Mouse (Mus musculus) layer of hippocampus, adult 11-12 months (tissue): ENCODE results near the gene Btbd6.

Source experiments
- DNase-seq: peaks from one replicate; pipeline ENCODE4 v3.0.0; 2022; ENCODE audit warnings: low spot score

Btbd6 gene

DNA sequence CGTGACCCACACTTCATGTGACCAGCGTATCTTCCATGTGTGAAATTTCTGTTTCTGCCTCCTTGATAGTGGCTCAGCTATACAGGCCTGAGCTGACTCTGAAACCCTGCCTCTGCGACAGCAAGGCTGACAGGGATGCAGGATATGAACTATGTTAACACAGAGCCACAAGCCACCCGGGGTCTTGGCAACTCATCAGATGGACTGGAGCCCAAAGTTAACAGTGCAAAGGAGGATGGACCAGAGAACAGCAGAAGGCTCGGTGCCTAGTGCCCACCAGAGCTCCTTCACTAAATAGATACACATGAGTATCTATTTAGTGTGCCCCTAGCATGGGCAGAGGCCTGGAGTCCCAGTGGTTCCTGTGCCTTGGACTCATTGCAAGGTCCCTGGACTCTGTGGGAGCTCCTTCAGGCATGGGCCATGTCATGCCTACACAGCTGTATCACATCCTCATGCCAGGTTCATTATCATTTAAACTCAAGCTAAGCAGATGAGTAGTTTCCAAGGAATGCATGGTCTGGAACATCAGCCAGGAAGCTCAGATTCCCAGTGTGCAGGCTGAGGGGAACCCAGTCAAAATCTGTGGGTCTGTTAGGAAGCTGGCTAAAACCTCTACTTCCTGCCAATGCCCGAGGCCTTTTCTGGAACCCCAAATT is 35.5 kb downstream of the Btbd6 start:
- no peak for DNase-seq

DNA sequence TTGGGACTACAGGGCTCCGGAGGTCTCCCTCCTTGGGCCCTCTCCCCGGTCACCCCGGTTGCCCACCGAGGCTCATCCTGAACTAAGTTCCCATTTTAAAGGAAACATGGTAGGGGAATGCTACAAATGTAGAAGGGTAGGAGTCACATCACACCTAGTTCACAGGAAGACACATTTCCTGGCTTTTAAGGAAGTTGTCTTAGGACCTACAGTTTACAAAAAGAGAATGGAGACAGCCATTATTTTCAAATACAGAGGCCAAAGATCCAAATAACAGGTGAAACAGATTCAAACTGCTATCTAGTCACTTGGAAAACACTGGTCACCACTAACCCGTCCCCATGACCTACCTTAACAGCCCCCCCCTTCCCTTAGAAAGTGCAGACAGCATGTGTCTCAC is 36.2 kb downstream of the Btbd6 start:
- no peak for DNase-seq

DNA sequence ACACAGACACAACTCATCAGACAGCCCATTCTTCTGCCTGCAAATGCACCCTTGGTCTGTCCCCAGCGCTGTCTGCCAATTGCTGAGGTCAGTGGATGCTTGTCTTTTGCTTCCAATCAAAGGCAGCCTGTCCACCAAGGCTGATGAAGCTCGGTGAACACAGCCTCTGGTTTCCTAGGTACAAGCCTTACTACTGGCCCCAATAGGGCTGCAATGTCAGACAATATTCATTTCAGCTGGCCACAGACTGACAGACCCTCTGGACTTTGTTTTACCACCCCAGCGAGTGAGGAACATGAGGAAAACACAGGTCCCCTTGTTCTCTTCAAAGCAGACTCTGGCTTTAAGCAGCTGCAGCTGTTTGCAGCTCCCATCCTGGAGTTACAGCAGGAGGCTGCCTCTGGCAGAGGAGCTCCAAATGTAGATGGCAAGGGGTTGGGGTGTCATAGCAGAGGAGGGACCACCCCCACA is 36.8 kb downstream of the Btbd6 start:
- peak; percentile 82 for DNase-seq

DNA sequence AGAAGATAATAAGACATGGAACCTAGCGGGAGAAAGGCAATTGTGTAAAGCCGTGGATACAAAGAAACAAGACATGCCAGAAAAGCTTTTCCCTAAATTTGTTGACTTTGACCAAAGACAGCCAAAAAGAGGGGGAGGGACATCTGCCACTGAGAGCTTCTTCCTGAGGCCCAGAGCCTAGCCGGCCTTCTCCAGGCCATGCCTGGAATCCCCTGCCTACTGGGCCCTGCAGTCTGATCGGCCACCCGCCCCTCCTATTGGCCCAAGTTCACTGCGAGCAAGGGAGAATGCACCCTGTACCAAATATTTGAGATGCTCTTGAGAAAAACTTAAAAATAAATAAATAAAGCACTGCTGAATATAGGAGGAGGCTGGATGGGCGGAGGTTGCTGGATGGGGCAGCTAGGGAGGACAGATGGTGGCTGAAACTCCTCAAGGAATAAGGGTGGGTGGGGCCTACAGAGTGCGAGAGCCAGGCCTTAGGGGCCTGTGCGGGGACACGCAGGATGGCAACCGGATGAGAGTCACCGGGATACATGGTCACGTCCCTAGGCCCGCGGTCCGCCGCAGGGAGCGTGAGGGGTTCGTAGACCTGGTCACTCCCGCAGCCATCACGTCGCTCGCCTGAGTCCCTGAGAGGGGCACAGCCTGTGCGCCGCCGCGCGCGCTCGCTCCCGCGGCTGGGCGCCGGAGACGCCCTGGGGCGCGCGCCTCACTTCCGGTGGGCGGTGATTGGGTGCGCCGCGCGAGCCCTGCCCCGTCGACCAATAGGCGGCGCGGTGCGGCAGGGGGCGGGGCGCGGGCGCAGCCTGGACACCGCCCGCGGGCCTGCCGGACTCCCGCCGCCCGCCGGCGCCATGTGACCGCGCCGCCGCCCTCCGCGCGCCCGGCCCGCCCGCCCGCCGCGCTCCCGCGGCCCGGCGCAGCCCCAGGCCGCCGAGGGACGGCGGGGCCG is 37.6 kb downstream of the Btbd6 start, which contains the start of gene Pacs2:
Pacs2 (plus strand) TSS at position 905 of the 955 bp plus-strand sequence.
- DNase-seq, result peak; percentile 94

DNA sequence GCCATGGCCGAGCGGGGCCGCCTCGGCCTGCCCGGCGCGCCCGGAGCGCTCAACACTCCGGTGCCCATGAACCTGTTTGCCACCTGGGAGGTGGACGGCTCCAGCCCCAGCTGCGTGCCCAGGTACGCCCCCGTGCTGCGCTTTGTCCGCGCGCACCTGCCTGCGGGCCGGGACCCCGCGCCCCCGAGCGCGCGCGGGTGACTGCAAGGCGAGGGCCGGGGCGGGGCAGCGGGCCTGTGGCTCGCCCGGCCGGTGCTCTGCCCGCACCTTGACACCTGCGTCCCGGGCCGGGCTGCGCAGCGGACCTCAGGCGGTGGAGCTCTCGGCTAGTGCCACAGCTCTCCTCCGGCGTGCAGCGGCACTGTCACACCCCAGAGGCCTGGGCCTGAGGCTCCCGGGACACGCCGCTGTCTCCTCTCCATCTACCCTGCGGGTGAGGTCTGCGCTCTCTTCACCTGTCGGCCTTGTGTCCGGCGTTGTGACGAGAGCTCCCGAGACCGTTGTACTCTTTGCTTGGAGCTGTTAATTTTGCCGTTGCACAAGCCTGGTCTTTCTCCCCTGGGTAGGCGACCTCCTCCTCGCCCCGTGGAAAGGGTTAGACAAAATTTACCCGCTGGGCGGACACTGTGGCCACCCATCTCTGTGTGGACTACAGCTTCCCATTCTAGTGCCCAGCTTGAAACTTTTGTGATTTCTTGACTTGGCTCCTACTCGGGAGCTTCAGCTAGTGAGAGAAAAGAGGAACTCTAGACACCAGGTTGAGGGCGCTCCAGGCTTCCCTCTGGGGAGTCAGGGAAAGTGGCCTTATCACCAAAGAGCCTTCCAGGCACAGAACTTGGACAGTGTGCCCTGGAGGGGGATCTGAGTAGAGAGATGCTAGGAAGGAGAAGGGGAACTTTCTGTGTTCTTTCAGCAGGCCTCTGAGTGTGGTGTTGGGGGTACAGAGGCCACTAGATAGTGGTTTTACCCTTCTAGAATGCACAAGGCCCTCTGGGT is 38.6 kb downstream of the Btbd6 start:
- DNase-seq, result no peak

DNA sequence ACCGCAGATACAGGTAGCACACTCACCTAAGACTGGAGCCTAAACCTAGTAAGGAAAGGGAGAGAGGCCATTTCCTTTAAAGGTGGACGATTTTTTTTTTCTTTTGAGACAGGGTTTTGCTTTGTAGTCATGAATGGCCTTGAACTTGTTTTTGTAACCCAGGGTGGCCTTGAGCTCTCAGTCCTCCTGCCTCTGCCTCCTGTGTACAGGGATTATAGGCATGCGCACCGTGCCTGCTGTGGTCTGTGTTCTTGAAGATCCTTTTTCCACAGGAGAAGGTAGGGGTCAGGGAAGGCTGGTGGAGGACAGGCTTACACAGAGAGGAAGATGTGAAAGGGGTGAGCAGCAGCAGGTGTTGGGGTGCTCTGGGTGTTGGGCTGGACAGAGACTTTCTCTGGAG is 39.7 kb downstream of the Btbd6 start:
- DNase-seq, result no peak

DNA sequence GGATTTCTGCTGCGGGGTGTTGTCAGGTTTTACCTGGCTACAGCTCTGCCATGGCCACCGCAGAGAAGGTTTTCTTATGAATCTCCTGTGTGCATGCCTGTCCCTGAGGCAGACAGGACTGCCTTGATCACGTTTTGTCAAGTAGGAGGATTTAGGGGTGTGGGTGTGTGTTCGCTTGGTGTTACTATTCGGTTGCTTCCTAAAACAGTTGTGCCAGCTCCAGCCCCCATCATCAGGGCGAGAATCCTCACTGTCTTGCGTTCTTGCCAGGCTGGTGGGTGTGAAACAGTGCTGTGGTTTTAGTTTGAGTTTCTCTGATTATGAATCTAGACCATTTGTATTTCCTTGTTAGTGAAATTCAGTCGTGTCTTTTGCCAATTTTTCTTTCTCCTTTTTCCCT is 40.7 kb downstream of the Btbd6 start:
- peak; percentile 76 for DNase-seq

DNA sequence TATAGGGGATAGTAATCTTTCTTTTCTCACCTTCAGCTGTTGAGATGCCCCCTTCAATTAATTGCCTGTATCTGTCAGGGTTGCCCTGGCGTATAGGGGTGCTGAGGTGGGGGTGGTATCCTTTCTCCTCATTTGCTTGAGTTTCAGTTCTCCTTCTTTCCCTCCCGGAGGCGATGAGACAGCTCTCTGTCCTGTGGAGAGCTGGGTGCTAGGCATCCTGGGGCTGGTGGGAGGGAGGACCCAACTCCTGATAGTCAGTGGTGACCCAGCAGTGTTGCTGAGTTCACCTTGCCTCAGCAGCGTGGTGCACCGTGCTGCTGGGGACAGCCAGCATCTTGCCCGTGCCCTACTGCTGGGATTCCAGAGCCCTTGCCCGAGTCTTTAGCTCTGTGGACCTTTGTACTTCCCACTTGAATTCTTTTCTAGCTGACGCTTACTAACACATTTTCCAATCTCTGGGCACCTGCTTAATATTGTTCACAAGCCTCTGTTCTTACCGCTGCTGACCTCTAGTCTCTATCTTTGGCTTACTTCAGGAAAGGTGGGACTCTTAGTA is 41.2 kb downstream of the Btbd6 start:
- no peak for DNase-seq

DNA sequence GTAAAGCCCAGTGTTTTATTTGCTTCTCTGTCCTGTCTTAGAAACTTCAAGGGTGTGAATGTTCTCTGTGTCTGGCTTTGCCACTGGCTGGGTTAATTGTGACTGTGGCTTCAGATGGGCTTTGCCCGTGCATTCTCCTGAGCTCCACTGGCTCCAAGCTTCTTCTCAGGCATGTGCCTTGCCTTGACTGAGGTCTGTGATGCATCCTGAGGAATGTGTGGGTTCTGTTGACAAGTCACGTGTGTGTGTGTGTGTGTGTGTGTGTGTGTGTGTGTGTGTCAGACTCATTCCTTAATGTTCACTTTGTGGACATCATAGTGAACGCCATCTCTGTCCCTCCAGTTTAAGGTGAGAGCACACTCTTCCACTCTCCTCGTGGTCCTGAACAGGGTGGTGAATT is 42.5 kb downstream of the Btbd6 start:
- no peak for DNase-seq

DNA sequence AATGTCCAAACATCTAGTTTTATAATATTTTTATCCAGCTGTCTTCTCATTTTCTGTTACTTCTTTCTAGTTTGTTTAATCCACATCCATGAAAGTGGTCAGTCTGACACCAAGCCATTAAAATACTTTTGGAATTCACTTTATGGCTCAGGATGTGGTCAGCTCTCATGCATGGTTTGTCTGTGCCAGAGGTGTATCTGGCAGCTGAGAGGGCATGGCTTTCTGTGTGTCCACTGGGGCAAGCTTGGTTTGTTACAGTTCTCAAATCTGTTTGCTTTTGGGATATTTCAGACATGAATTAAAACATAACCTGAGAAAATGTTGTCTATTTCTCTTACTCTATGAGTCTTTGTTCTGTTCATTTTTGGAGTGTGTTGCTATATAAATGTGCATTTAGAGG is 45.2 kb downstream of the Btbd6 start:
- DNase-seq, result no peak

DNA sequence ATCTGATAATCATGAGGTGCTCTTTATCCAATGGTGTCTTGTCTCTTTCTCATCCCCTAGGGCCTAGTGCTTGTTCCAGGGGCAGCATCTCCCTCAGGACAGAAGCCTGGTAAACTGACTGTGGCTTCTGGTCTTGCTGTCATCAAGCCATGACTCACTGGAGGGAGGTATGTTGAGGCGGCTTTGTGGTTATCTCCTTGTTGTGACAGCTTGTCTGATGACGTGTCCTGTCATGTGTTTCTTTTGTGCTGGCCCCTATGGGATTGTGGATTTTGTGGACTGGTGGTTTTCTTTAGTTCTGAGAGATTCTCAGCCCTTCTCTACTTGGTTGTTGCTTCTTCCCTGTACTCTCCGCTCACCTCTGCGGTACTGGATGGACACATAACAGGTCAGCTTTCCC is 46.8 kb downstream of the Btbd6 start:
- DNase-seq, result no peak

DNA sequence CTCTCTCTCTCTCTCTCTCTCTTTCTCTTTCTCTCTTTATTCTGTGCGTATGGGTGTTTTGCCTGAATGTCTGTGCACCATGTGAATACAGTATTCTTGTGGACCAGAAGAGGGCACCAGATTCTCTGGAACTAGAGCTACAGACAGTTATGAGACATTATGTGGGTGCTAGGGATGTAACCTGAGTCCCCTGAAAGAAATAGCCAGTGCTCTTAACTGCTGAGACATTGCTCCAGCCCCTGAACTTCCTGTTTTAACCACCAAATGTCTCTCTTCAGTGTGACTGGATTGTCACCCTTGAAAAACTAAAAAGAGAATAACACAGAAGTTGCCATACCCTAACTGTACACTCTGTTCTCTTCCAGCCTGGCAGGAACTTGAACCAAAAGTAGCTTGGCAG is 50.3 kb downstream of the Btbd6 start:
- no peak for DNase-seq

DNA sequence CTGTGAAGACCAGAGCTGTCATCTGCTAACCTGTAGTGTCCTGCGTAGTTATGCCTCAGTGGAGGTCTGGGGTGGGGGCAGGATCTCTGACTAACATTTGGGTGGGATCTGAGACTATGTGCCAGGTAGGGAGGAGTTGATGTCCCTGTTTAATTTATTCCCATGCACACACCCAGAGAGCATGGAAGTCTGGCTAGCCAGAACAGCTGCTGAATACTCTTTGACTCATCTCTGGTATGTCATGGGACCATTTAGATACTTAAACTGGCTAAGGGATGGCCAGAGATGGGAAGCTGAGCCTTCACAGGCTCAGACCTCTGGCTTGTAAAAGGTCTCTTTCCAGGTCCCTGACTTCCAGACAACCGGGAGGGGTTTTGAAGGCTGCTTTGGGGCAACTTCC is 51.2 kb downstream of the Btbd6 start:
- DNase-seq, result no peak

DNA sequence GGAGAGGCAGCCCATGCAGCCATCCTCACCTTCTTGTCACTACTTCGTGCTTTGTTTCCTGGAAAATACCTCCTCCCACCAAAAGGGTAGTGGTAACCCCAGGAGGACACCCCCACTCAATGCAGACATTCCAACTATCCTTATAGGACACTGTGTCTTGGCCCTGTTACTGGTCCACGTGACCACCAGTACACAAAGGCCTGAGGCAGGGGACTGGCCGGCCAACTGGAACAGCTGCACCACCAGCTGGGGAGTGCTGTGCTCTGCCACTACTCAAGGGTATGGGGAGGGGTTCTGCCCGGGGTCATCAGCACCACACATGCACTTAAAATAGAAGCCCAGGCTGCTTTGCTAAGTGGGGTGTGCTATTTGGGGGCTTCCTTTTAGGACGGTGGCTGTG is 51.8 kb downstream of the Btbd6 start:
- no peak for DNase-seq
